Mouse (Mus musculus) midbrain, embryonic 13.5 days (tissue): ENCODE results near the gene Pcsk5. TPM values are rescaled to one million over a fixed set of nuclear protein-coding genes. Genes with fewer than 3 reads are reported as not detected.
A peak's percentile ranks its signal among the peaks of the same experiment; 100 is the strongest.

Experiments
- ATAC-seq: fragments of 200-750 bp; cut with Nextera tagmentation; 2 replicates; pipeline ENCODE4 v1.8.0; 2017; ENCODE audit warnings: mild to moderate bottlenecking, moderate TSS enrichment, moderate library complexity
- H3K27ac ChIP-seq: fragments of 300-500 bp; sonication (generic); 2 replicates; pipeline ENCODE4 v1.5.1; 2015; ENCODE audit warnings: inconsistent platforms, mild to moderate bottlenecking, moderate library complexity
- H3K27me3 ChIP-seq: fragments of 300-500 bp; sonication (generic); 2 replicates; pipeline ENCODE4 v1.6.1; 2015; ENCODE audit warnings: mild to moderate bottlenecking, inconsistent platforms
- H3K36me3 ChIP-seq: fragments of 300-500 bp; sonication (generic); 2 replicates; pipeline ENCODE4 v1.6.1; 2015; ENCODE audit warnings: mild to moderate bottlenecking, inconsistent platforms
- H3K4me1 ChIP-seq: fragments of 300-500 bp; sonication (generic); replicated peaks from 2 replicates; pipeline ENCODE4 v1.6.1; 2015; ENCODE audit warnings: inconsistent platforms
- H3K4me2 ChIP-seq: fragments of 300-500 bp; sonication (generic); replicated peaks from 2 replicates; pipeline ENCODE4 v1.6.1; 2015; ENCODE audit warnings: moderate library complexity, mild to moderate bottlenecking, inconsistent platforms
- H3K4me3 ChIP-seq: fragments of 300-500 bp; sonication (generic); replicated peaks from 2 replicates; pipeline ENCODE4 v1.5.1; 2015; ENCODE audit warnings: mild to moderate bottlenecking, inconsistent platforms
- H3K9ac ChIP-seq: fragments of 300-500 bp; sonication (generic); replicated peaks from 2 replicates; pipeline ENCODE4 v1.6.1; 2015; ENCODE audit warnings: mild to moderate bottlenecking, inconsistent platforms
- H3K9me3 ChIP-seq: fragments of 300-500 bp; sonication (generic); 2 replicates; pipeline ENCODE4 v1.6.1; 2016; ENCODE audit warnings: mild to moderate bottlenecking, inconsistent platforms
- WGBS: fragments of 180-500 bp; shearing (Covaris S2); methylation state at CpG from one replicate; pipeline ENCODE4 v1.1.7; 2015; 5-methylcytosine and 5-hydroxymethylcytosine counted together
- polyA plus RNA-seq: library from polyadenylated mRNA; unstranded; fragments of >200 nt; fragmentation: Nextera tagmentation; extraction: Ambion mirVana; gene quantifications from 2 replicates; pipeline ENCODE4 v1.2.1, GENCODE M21; 2015

The Pcsk5 gene
- polyA plus RNA-seq, 1 experiment from 2014 or later, result 7.1 TPM

GRCm38 (mm10) chr19:17396802-17397201 lies 440.6 kb downstream of the Pcsk5 start:
- peaks cover 14% of the 10 kb centered on the region for H3K27me3 ChIP-seq
- peaks cover 29% of the 10 kb centered on the region for H3K36me3 ChIP-seq
- H3K4me2 ChIP-seq, result no peak overlapping the region
- H3K9me3 ChIP-seq, result no peaks in the 10 kb centered on the region
- no peak overlapping the region for H3K4me3 ChIP-seq
- peaks cover 9% of the 10 kb centered on the region for H3K4me1 ChIP-seq
- no peak overlapping the region for H3K9ac ChIP-seq
- 95% methylated on average over 4 of the region's 4 CpGs for WGBS
- ATAC-seq, result no peak
- H3K27ac ChIP-seq, result no peak overlapping the region

GRCm38 (mm10) chr19:17393841-17394591 lies 443.4 kb downstream of the Pcsk5 start, which contains the start of gene Rfk:
Gene Rfk (plus strand): TSS chr19:17394043.
- Histone ChIP-seq H3K27ac (peak within 1 kb of the TSS; percentile 65), H3K27me3 (peaks cover 23% of the 10 kb centered on the region)

DNA sequence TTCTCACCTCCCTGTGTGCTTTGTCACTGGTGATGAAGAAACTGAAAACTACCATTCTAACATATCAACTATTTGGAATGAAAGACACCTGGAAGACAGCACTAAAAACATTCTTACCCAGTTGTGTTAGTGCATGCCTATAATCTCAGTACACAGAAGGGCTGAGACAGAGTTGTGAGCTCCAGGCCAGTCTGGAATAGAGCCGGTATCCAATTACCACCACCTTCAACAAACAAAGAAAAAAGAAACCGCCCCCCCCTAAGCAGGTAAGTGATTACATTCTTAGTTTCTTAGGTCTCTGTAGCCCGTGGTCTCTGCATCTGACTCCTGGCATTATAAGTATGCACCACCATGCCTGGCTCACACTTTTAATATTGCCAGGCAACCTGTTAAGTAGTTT lies 444.6 kb downstream of the Pcsk5 start:
- no peak overlapping the region for H3K9ac ChIP-seq
- no peak overlapping the region for H3K4me2 ChIP-seq
- H3K36me3 ChIP-seq, result 0 out of 2 replicates have a peak, but pooled peaks cover under 1% of the 10 kb centered on the region
- H3K27me3 ChIP-seq, result peaks cover 23% of the 10 kb centered on the region
- H3K4me1 ChIP-seq, result peaks cover 9% of the 10 kb centered on the region
- 18% methylated on average over 3 of the region's 3 CpGs for WGBS
- no peak for ATAC-seq
- H3K27ac ChIP-seq, result no peak overlapping the region
- no peak overlapping the region for H3K4me3 ChIP-seq
- H3K9me3 ChIP-seq, result no peaks in the 10 kb centered on the region

More at GRCm38 (mm10) chr19:17393841-17394591, 443.4 kb downstream of the Pcsk5 start, which contains the start of gene Rfk:
- under 1% methylated on average over 83 of the region's 83 CpGs for WGBS
- Histone ChIP-seq H3K4me3 (peak within 1 kb of the TSS; percentile 88), H3K4me1 (peaks cover 9% of the 10 kb centered on the region), H3K9ac (peak within 1 kb of the TSS; percentile 88), H3K4me2 (peak within 1 kb of the TSS; percentile 65), H3K36me3 (peaks cover 12% of the 10 kb centered on the region), H3K9me3 (no peaks in the 10 kb centered on the region)
- ATAC-seq, result peak; percentile 98

GRCm38 (mm10) chr19:17388404-17388803 lies 449.0 kb downstream of the Pcsk5 start:
- 17% methylated on average over 2 of the region's 2 CpGs for WGBS
- no peak overlapping the region for H3K9ac ChIP-seq
- H3K27me3 ChIP-seq, result peaks cover 23% of the 10 kb centered on the region
- H3K4me2 ChIP-seq, result no peak overlapping the region
- H3K4me1 ChIP-seq, result no peaks in the 10 kb centered on the region
- ATAC-seq, result peak; percentile 59; the same call in 1 of the 2 replicates
- H3K36me3 ChIP-seq, result no peaks in the 10 kb centered on the region
- H3K4me3 ChIP-seq, result no peak overlapping the region
- H3K27ac ChIP-seq, result no peak overlapping the region
- no peaks in the 10 kb centered on the region for H3K9me3 ChIP-seq

- ATAC-seq, result peak; percentile 37; the same call in 1 of the 2 replicates
- Histone ChIP-seq H3K27ac (no peak overlapping the region), H3K36me3 (no peaks in the 10 kb centered on the region), H3K9ac (no peak overlapping the region), H3K9me3 (no peaks in the 10 kb centered on the region), H3K4me3 (no peak overlapping the region), H3K4me2 (no peak overlapping the region), H3K4me1 (no peaks in the 10 kb centered on the region), H3K27me3 (peaks cover 12% of the 10 kb centered on the region; the same call in 1 of the 2 replicates)
- 9% methylated on average over 6 of the region's 6 CpGs for WGBS
These were observed 451.0 kb downstream of the Pcsk5 start for GRCm38 (mm10) chr19:17386424-17386823.

GRCm38 (mm10) chr19:17385426-17385825 lies 452.0 kb downstream of the Pcsk5 start:
- WGBS, result 38% methylated on average over 1 of the region's 1 CpGs
- H3K4me1 ChIP-seq, result no peaks in the 10 kb centered on the region
- no peak for ATAC-seq

GRCm38 (mm10) chr19:17385022-17385421 lies 452.4 kb downstream of the Pcsk5 start:
- H3K9me3 ChIP-seq, result no peaks in the 10 kb centered on the region
- no peak overlapping the region for H3K4me2 ChIP-seq
- H3K4me3 ChIP-seq, result no peak overlapping the region
- no peaks in the 10 kb centered on the region for H3K4me1 ChIP-seq
- H3K27me3 ChIP-seq, result 0 out of 2 replicates have a peak, but pooled peaks cover 8% of the 10 kb centered on the region
- WGBS, result 96% methylated on average over 4 of the region's 4 CpGs
- no peak overlapping the region for H3K9ac ChIP-seq
- no peak for ATAC-seq
- H3K36me3 ChIP-seq, result no peaks in the 10 kb centered on the region
- H3K27ac ChIP-seq, result no peak overlapping the region

More at GRCm38 (mm10) chr19:17385426-17385825, 452.0 kb downstream of the Pcsk5 start:
- no peak overlapping the region for H3K9ac ChIP-seq
- no peaks in the 10 kb centered on the region for H3K9me3 ChIP-seq
- no peak overlapping the region for H3K27ac ChIP-seq
- H3K4me2 ChIP-seq, result no peak overlapping the region
- H3K27me3 ChIP-seq, result 0 out of 2 replicates have a peak, but pooled peaks cover 8% of the 10 kb centered on the region
- H3K4me3 ChIP-seq, result no peak overlapping the region
- H3K36me3 ChIP-seq, result no peaks in the 10 kb centered on the region

DNA sequence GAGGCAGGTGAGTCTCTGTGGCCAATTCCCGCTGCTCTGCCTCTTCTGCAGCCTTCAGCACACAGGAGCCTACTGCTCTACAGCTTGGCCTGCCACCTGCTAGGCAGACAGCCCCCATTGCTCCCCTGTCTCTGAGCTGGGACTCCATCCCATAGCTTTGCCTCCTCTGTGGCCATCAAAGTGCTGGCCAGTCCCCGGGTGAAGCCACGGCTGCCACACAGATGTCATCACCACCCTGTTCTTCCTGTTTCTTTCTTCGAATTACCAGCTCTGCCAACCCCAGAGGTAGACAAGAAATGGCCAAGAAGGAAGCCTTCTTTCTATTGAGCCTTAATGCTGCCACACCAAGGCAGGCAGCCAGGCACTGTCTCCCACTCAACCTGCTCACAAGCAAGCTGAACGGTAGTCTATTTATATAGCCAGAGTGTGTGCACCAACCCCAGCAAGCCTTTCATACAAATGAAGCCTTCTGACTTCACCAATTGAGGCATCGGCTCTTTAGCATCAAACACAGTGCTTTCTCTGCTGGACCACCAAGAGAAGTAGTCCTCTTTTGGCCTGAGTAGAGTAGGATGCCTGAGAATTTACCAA lies 454.5 kb downstream of the Pcsk5 start:
- no peak overlapping the region for H3K27ac ChIP-seq
- H3K9me3 ChIP-seq, result no peaks in the 10 kb centered on the region
- no peak overlapping the region for H3K4me3 ChIP-seq
- no peak overlapping the region for H3K4me2 ChIP-seq
- 87% methylated on average over 6 of the region's 6 CpGs for WGBS
- 0 out of 2 replicates have a peak, but pooled peaks cover 6% of the 10 kb centered on the region for H3K27me3 ChIP-seq
- H3K4me1 ChIP-seq, result no peaks in the 10 kb centered on the region
- H3K9ac ChIP-seq, result no peak overlapping the region
- no peak for ATAC-seq
- H3K36me3 ChIP-seq, result no peaks in the 10 kb centered on the region
